Mouse (Mus musculus): ENCODE data around the gene Primpol.

- TF ChIP-seq FLI1 (IDR thresholded peaks at IDR 0.05; ENCODE audit: low read length) (no peak), GATA1 (IDR thresholded peaks at IDR 0.05; ENCODE audit: borderline replicate concordance, low read length) (no peak)
Measured at GRCm38 (mm10) chr8:46559428-46559827, 57.6 kb downstream of the Primpol start.

Data from megakaryocyte, embryonic 14.5 days (primary cell).